Mouse (Mus musculus): Measurements from ENCODE around the gene Rgs7. TPM values are rescaled to one million over a fixed set of nuclear protein-coding genes. Genes with fewer than 3 reads are reported as not detected.

The Rgs7 gene
- polyA plus RNA-seq, 2 experiments, result not detected

DNA sequence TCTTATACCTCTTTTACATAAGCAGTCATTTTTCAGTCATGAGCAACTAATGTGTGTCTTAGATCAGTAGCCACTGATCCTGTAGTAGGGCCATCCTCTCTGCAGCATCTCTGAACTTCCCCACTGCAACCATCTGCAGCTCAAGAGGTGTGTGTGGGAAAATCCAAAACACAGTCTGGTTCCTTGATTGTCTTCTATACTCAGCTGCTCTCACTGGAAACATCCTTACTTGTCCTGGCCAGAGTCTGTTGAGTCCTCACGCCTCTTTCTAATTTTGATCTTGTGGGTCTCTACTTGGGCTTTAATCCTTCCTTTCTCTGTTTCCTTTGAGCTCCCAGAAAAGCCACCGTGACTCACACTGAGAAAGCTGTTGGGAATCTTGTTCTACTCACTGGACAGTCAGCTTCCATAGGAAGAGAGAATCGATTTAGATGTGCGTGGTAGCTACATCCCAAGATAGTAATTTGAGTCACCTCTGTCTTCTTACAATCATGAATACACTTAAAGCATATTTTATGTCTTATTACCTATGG, 422.5 kb downstream of the Rgs7 start:
- DNase-seq (ENCODE audit: low read depth in 3 of 3, low spot score in 3 of 3) (no peak), ATAC-seq (ENCODE audit: insufficient read depth) (no peak)
- H3K27ac ChIP-seq, result no peak overlapping the region
- WGBS (ENCODE audit: insufficient replicate concordance), result 69% methylated on average over 4 of the region's 4 CpGs
- H3K4me2 ChIP-seq (ENCODE audit: low read depth), result no peak overlapping the region
- no peaks in the 10 kb centered on the region for H3K4me1 ChIP-seq (replicated peaks; ENCODE audit: control insufficient read depth in 2 of 2, insufficient read depth in 2 of 2, low read length in 1 of 2)
- H3K9ac ChIP-seq (replicated peaks), result no peak overlapping the region
- no peaks in the 10 kb centered on the region for H3K27me3 ChIP-seq (ENCODE audit: control insufficient read depth, insufficient read depth, low read length)
- H3K4me3 ChIP-seq (ENCODE audit: insufficient read depth in 1 of 2, low read depth in 2 of 2, low read length in 2 of 2), result no peak overlapping the region
- no peaks in the 10 kb centered on the region for H3K36me3 ChIP-seq (replicated peaks; ENCODE audit: control insufficient read depth, insufficient read depth, low read depth)
- no peaks in the 10 kb centered on the region for H3K9me3 ChIP-seq (ENCODE audit: control insufficient read depth, low read length)
- no peak for TF ChIP-seq EP300 (IDR thresholded peaks at IDR 0.05; ENCODE audit: low read depth)
- no peak for TF ChIP-seq CTCF (IDR thresholded peaks at IDR 0.05; ENCODE audit: low read depth)

DNA sequence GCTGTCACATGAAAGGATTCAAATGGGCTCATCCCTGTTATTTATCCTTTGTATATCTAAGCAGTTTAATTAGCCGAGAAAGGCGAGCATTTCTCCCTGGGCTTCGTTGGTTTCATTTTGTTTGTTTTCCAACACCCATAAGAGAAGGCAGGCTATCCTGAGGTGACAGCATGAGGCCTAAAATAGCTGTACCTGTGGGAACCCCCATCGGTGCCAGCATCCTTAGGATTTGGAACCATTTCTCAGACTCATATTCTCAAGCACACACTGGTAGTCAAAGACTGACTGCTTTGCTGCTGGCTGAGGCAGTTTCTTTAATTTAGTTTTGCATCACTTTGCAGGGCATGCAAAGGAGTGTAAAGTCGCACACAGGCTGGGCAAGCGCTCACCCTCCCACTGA, 443.2 kb downstream of the Rgs7 start:
- TF ChIP-seq EP300 (IDR thresholded peaks at IDR 0.05; ENCODE audit: low read depth) (no peak), CTCF (IDR thresholded peaks at IDR 0.05; ENCODE audit: low read depth) (no peak)
- no peak overlapping the region for H3K4me2 ChIP-seq (ENCODE audit: low read depth)
- no peaks in the 10 kb centered on the region for H3K9me3 ChIP-seq (ENCODE audit: control insufficient read depth, low read length)
- no peak overlapping the region for H3K9ac ChIP-seq (replicated peaks)
- no peak for ATAC-seq (ENCODE audit: insufficient read depth)
- 64% methylated on average over 6 of the region's 6 CpGs for WGBS (ENCODE audit: insufficient replicate concordance)
- DNase-seq (ENCODE audit: low read depth in 3 of 3, low spot score in 3 of 3), result no peak
- H3K27ac ChIP-seq, result no peak overlapping the region
- no peaks in the 10 kb centered on the region for H3K4me1 ChIP-seq (replicated peaks; ENCODE audit: control insufficient read depth in 2 of 2, insufficient read depth in 2 of 2, low read length in 1 of 2)
- no peaks in the 10 kb centered on the region for H3K36me3 ChIP-seq (replicated peaks; ENCODE audit: control insufficient read depth, insufficient read depth, low read depth)
- H3K4me3 ChIP-seq (ENCODE audit: insufficient read depth in 1 of 2, low read depth in 2 of 2, low read length in 2 of 2), result no peak overlapping the region
- H3K27me3 ChIP-seq (ENCODE audit: control insufficient read depth, insufficient read depth, low read length), result no peaks in the 10 kb centered on the region

DNA sequence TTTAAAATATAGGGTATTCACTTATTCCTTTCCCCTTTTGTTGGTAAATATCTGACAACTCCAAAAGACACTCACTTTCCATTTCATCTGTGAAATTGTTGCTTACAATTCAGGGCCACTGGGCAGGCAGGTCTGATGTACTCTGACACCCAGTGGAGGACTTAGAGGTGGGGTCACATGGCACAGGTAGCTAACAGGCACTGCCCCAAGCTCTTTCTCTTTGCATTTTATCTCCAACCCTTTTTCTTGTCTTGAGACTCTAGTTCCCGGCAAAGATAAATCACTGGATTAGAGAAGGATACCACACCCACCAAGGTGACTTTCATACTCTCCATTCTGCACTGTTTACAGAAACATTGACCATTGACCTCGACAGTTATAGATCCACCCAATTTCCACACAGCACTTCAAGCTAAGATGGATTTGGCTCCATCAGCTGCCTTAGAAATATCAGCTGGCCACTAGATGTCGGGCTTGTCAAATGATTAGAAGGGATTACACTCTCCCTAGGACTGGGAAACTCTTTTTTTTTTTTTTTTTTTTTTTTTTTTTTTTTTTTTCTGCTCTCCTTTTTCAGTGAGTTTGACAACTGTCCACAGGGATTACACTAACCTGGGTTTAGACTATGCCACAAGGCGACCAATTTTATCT, 451.0 kb downstream of the Rgs7 start:
- H3K9ac ChIP-seq (replicated peaks), result no peak overlapping the region
- H3K9me3 ChIP-seq (ENCODE audit: control insufficient read depth, low read length), result no peaks in the 10 kb centered on the region
- no peak overlapping the region for H3K4me2 ChIP-seq (ENCODE audit: low read depth)
- TF ChIP-seq EP300 (IDR thresholded peaks at IDR 0.05; ENCODE audit: low read depth) (no peak), CTCF (IDR thresholded peaks at IDR 0.05; ENCODE audit: low read depth) (peak; percentile 51)
- no peak overlapping the region for H3K4me3 ChIP-seq (ENCODE audit: insufficient read depth in 1 of 2, low read depth in 2 of 2, low read length in 2 of 2)
- H3K4me1 ChIP-seq (replicated peaks; ENCODE audit: control insufficient read depth in 2 of 2, insufficient read depth in 2 of 2, low read length in 1 of 2), result no peaks in the 10 kb centered on the region
- peak in 2 of 3 experiments; percentile 12 to 22 for DNase-seq (ENCODE audit: low read depth in 3 of 3, low spot score in 3 of 3)
- peak; percentile 63 for ATAC-seq (ENCODE audit: insufficient read depth)
- no peaks in the 10 kb centered on the region for H3K27me3 ChIP-seq (ENCODE audit: control insufficient read depth, insufficient read depth, low read length)
- H3K36me3 ChIP-seq (replicated peaks; ENCODE audit: control insufficient read depth, insufficient read depth, low read depth), result no peaks in the 10 kb centered on the region
- WGBS (ENCODE audit: insufficient replicate concordance), result 40% methylated on average over 4 of the region's 4 CpGs
- H3K27ac ChIP-seq, result no peak overlapping the region

DNA sequence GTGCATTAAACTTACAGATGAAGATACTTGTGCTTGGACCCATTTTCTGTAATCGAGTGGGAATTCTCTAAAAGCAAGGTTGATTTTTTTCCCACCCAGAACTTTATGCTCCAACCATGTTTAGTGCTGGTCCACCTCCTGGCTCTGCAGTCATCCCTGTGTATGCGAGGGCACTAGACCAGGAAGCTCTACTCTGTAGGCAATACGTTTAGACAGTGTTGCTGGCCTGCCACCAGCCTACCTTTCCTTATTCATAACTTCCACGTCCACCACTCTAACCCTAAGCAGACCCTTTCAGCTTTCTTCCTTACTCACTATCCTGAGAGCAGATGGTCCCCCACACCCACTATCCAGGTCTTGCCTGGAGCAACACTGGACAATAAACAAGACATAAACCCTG, 452.3 kb downstream of the Rgs7 start:
- Histone ChIP-seq H3K4me2 (ENCODE audit: low read depth) (no peak overlapping the region), H3K36me3 (replicated peaks; ENCODE audit: control insufficient read depth, insufficient read depth, low read depth) (no peaks in the 10 kb centered on the region), H3K9me3 (ENCODE audit: control insufficient read depth, low read length) (no peaks in the 10 kb centered on the region), H3K27me3 (ENCODE audit: control insufficient read depth, insufficient read depth, low read length) (no peaks in the 10 kb centered on the region), H3K4me1 (replicated peaks; ENCODE audit: control insufficient read depth in 2 of 2, insufficient read depth in 2 of 2, low read length in 1 of 2) (no peaks in the 10 kb centered on the region), H3K4me3 (ENCODE audit: insufficient read depth in 1 of 2, low read depth in 2 of 2, low read length in 2 of 2) (no peak overlapping the region), H3K9ac (replicated peaks) (no peak overlapping the region), H3K27ac (no peak overlapping the region)
- no peak for TF ChIP-seq CTCF (IDR thresholded peaks at IDR 0.05; ENCODE audit: low read depth)
- TF ChIP-seq EP300 (IDR thresholded peaks at IDR 0.05; ENCODE audit: low read depth), result no peak
- peak; percentile 11; the same call in 1 of the 2 replicates for ATAC-seq (ENCODE audit: insufficient read depth)
- 68% methylated on average over 4 of the region's 4 CpGs for WGBS (ENCODE audit: insufficient replicate concordance)
- DNase-seq (ENCODE audit: low read depth in 3 of 3, low spot score in 3 of 3), result no peak

DNA sequence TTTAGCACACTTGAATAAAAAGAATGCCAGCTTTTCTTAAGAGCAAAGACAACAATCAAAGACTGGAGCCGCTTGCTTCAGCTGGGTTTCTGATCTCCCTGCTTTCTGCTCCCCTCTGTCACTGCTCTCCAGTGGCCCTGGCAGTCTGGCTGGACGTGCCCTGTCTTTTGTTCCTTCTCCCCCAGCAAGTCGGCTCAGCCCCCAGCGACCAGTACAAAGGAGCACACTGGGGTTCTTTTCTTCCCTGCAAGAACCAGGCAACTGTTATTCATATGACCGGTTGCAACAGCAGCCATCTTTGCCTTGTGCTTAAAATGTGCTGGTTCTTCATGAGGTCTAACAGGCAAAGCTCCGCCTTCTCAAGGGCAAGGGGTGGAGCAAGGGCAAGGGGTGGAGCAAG, 452.7 kb downstream of the Rgs7 start:
- DNase-seq (ENCODE audit: low read depth in 3 of 3, low spot score in 3 of 3), result no peak

More for the DNA sequence above, 452.7 kb downstream of the Rgs7 start:
- Histone ChIP-seq H3K4me3 (ENCODE audit: insufficient read depth in 1 of 2, low read depth in 2 of 2, low read length in 2 of 2) (no peak overlapping the region), H3K27ac (no peak overlapping the region), H3K4me1 (replicated peaks; ENCODE audit: control insufficient read depth in 2 of 2, insufficient read depth in 2 of 2, low read length in 1 of 2) (no peaks in the 10 kb centered on the region), H3K9ac (replicated peaks) (no peak overlapping the region), H3K27me3 (ENCODE audit: control insufficient read depth, insufficient read depth, low read length) (no peaks in the 10 kb centered on the region), H3K9me3 (ENCODE audit: control insufficient read depth, low read length) (no peaks in the 10 kb centered on the region), H3K36me3 (replicated peaks; ENCODE audit: control insufficient read depth, insufficient read depth, low read depth) (no peaks in the 10 kb centered on the region), H3K4me2 (ENCODE audit: low read depth) (no peak overlapping the region)
- TF ChIP-seq EP300 (IDR thresholded peaks at IDR 0.05; ENCODE audit: low read depth) (no peak), CTCF (IDR thresholded peaks at IDR 0.05; ENCODE audit: low read depth) (no peak)
- WGBS (ENCODE audit: insufficient replicate concordance), result 48% methylated on average over 6 of the region's 6 CpGs
- ATAC-seq (ENCODE audit: insufficient read depth), result no peak

Data from liver, embryonic 14.5 days (tissue).